Mouse (Mus musculus) splenic B cell, adult 2 months (primary cell): Measurements from ENCODE around the gene Cdkl1.

ENCODE experiments used
- DNase-seq: peaks from one replicate; pipeline ENCODE4 v3.0.0-alpha.2; 2011; ENCODE audit warnings: low read depth, low spot score
- H3K27me3 ChIP-seq: 2 replicates; pipeline ENCODE4 v1.6.1; 2012; ENCODE audit warnings: mild to moderate bottlenecking, low read length, moderate library complexity, mixed read lengths; ENCODE audit not compliant: control insufficient read depth, poor library complexity, insufficient read depth, severe bottlenecking
- H3K36me3 ChIP-seq: 2 replicates; pipeline ENCODE4 v1.6.1; 2012; ENCODE audit warnings: mild to moderate bottlenecking, low read length, moderate library complexity, mixed read lengths; ENCODE audit not compliant: control insufficient read depth, poor library complexity, insufficient read depth, severe bottlenecking

Cdkl1 gene

GRCm38 (mm10) chr12:69767476-69768258 lies 23.4 kb downstream of the Cdkl1 start:
- H3K27me3 ChIP-seq = no peaks in the 10 kb centered on the region
- H3K36me3 ChIP-seq = no peaks in the 10 kb centered on the region; the same call in 1 of the 2 replicates
- no peak for DNase-seq

GRCm38 (mm10) chr12:69766185-69766904 lies 24.7 kb downstream of the Cdkl1 start:
- no peaks in the 10 kb centered on the region for H3K27me3 ChIP-seq
- DNase-seq = peak; percentile 67
- no peaks in the 10 kb centered on the region; the same call in 1 of the 2 replicates for H3K36me3 ChIP-seq

GRCm38 (mm10) chr12:69765543-69765942 lies 25.5 kb downstream of the Cdkl1 start:
- no peaks in the 10 kb centered on the region; the same call in 1 of the 2 replicates for H3K36me3 ChIP-seq
- DNase-seq = no peak
- no peaks in the 10 kb centered on the region for H3K27me3 ChIP-seq

GRCm38 (mm10) chr12:69761603-69762002 lies 29.5 kb downstream of the Cdkl1 start:
- Histone ChIP-seq H3K27me3 (no peaks in the 10 kb centered on the region), H3K36me3 (no peaks in the 10 kb centered on the region; the same call in 1 of the 2 replicates)
- DNase-seq = no peak

GRCm38 (mm10) chr12:69760743-69761406 lies 30.2 kb downstream of the Cdkl1 start:
- Histone ChIP-seq H3K36me3 (no peaks in the 10 kb centered on the region; the same call in 1 of the 2 replicates), H3K27me3 (no peaks in the 10 kb centered on the region)
- no peak for DNase-seq

- no peaks in the 10 kb centered on the region; the same call in 1 of the 2 replicates for H3K36me3 ChIP-seq
- no peaks in the 10 kb centered on the region for H3K27me3 ChIP-seq
- no peak for DNase-seq
Observed at GRCm38 (mm10) chr12:69760014-69760413, 31.1 kb downstream of the Cdkl1 start.

- DNase-seq = no peak
- Histone ChIP-seq H3K27me3 (no peaks in the 10 kb centered on the region), H3K36me3 (no peaks in the 10 kb centered on the region; the same call in 1 of the 2 replicates)
Observed at GRCm38 (mm10) chr12:69759267-69759885, 31.7 kb downstream of the Cdkl1 start.

- no peaks in the 10 kb centered on the region for H3K27me3 ChIP-seq
- DNase-seq = no peak
- 0 out of 2 replicates have a peak, but pooled peaks cover 1% of the 10 kb centered on the region for H3K36me3 ChIP-seq
Observed at GRCm38 (mm10) chr12:69758221-69759185, 32.6 kb downstream of the Cdkl1 start.

- H3K27me3 ChIP-seq = no peaks in the 10 kb centered on the region
Observed at GRCm38 (mm10) chr12:69757418-69758141, 33.5 kb downstream of the Cdkl1 start.

GRCm38 (mm10) chr12:69756015-69756414 lies 35.1 kb downstream of the Cdkl1 start:
- DNase-seq = no peak
- Histone ChIP-seq H3K36me3 (0 out of 2 replicates have a peak, but pooled peaks cover 2% of the 10 kb centered on the region), H3K27me3 (no peaks in the 10 kb centered on the region)

More at GRCm38 (mm10) chr12:69757418-69758141, 33.5 kb downstream of the Cdkl1 start:
- 0 out of 2 replicates have a peak, but pooled peaks cover 2% of the 10 kb centered on the region for H3K36me3 ChIP-seq
- DNase-seq = peak; percentile 86

GRCm38 (mm10) chr12:69753936-69754335 lies 37.1 kb downstream of the Cdkl1 start:
- H3K27me3 ChIP-seq = no peaks in the 10 kb centered on the region
- H3K36me3 ChIP-seq = 0 out of 2 replicates have a peak, but pooled peaks cover 2% of the 10 kb centered on the region
- no peak for DNase-seq

GRCm38 (mm10) chr12:69751864-69752341 lies 39.2 kb downstream of the Cdkl1 start:
- H3K27me3 ChIP-seq = no peaks in the 10 kb centered on the region
- no peak for DNase-seq
- 0 out of 2 replicates have a peak, but pooled peaks cover 2% of the 10 kb centered on the region for H3K36me3 ChIP-seq

- Histone ChIP-seq H3K36me3 (no peaks in the 10 kb centered on the region), H3K27me3 (no peaks in the 10 kb centered on the region)
- no peak for DNase-seq
Observed at GRCm38 (mm10) chr12:69744138-69744537, 46.9 kb downstream of the Cdkl1 start.
